Mouse (Mus musculus): ENCODE data around the gene Brpf3. TPM values are rescaled to one million over a fixed set of nuclear protein-coding genes. Genes with fewer than 3 reads are reported as not detected.
"Not testable (repeated sequence)": the region's sequence is repeated elsewhere in the genome, so short reads cannot be mapped to it uniquely, and the experiment has no call there.

Gene Brpf3
- total RNA-seq, 2 experiments from 2014 or later, result 51.7 to 91.8 TPM

DNA sequence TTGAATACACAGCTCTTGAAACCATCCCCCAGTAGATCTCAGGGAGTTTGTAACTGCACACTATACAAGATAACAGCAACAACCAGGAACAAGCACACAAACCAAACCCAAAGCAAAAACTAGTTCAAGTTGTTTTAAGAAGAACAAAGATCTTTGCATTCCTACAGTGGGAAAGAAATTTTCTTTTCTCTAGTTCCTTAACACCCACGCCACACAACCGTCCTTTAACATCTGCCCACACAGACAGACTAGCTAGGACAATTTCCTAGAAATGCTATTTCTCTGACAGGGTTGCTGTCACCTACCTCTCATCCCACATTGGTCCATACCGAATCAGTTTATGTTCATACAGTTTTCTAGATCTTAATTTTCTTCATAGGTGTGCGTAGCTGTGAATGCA, 3.9 kb upstream of the Brpf3 start:
- DNase-seq (ENCODE audit: low spot score in 2 of 2), result no peak

DNA sequence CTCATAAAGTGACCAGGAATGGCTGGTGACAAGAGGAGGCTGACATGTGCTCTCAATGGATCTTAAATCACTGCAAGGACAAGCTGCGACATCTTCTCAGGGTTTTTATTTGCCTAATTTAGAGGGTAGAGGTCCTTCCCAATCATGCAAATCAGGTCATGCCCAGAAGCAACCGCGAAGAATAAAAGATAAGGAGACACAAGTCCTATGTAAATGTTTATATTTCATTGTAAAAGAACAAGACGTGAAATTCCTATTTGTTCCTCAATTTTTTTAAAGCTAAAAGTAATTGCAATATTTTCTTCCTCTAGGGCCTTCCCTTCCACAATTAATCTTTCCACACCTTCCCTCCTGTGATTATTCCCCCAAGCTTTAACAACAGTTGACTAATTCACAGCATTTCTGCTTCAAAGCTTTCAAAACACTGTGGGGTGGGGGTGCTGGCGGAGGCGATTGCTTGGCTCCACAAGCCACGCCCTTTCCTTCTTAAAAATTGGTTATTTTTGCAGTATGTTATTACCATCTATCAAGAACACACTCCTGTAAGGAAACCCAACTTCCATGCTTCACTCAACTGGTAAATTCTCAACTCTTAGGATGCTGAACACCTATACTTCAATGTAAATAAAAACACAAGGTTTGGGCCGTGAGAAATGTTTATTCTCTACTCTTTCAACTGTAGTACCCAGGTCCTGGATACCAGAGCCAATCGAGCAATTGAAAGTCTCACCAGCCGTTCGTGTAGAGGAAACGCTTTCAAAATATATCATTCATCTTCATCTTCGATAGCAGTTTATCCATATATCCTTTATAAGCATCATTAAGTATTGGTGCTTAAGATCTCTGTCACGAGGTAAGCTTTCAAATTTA, 1.4 kb upstream of the Brpf3 start:
- DNase-seq (ENCODE audit: low spot score in 2 of 2), result no peak

DNA sequence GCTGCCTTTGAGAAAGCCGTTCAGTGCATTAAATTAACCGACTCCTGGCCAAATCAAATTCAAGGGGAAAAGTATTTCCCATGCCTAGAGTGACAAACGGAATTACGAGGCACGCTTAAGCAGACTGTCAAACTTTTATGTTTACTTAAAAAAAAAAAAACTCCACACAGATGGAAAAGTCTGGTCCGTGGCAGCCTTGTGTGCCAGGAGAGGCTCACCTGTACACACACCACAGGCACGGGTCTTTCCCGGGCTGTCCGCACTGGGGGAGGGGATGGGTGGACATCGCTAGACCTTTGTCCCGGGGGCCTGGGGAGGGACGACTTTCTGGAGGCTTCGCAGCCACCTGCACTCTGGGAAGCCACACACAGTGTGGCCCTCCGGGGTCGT, 614 bp upstream of the Brpf3 start:
- peak in 1 of 2 experiments; percentile 37 for DNase-seq (ENCODE audit: low spot score in 2 of 2)

DNA sequence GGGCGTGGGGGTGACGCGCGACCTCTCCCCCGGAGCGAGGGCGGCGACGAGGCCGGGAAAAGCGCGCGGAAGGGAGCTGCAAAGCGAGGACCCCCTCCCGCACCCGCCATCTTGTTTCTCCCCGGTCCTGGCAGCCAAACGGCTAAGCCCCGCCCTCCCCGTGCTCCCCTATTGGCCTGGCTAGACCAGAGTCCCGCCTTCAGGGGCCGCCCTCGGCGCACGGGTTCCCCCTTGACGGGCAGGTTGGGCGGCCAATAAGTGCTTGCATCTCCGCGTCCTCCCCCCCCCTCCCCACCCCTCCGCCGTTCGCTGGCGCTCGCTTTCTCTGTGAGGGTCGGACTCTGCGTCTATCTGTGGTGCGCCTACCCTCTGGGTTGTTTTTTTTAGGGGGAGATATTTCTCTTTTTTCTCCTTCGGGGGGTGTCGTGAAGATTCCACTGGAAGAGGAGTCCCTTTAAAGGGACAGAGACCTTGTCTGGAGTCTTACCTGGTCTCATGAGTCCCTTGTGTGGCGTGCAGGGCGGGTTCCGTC, 650 bp downstream of the Brpf3 start:
- peak; percentile 98 for DNase-seq (ENCODE audit: low spot score in 2 of 2)

DNA sequence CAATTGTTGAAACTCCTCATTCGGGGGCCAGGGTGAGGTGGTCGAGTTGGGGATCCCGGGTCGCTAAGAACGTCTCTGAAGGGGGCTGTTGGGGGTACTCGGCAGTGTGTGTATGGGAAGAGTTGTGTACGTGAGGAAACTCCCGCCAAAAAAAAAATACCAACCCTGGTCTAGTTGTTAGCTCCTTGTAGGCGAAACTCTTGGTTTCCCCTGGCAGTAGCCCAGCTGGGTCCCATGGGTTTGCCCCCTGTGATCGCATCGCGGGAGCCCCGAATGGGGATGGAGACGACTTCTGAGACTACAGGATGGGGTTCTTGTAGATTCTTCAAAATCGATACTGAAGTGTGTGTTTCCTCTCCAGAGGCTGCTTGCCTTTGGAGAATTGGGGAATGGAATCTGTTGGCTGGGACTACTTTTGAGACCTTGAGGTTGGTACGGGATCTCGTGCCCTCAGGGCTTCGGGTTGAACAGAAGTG, 1.2 kb downstream of the Brpf3 start:
- peak in 1 of 2 experiments; percentile 35 for DNase-seq (ENCODE audit: low spot score in 2 of 2)

DNA sequence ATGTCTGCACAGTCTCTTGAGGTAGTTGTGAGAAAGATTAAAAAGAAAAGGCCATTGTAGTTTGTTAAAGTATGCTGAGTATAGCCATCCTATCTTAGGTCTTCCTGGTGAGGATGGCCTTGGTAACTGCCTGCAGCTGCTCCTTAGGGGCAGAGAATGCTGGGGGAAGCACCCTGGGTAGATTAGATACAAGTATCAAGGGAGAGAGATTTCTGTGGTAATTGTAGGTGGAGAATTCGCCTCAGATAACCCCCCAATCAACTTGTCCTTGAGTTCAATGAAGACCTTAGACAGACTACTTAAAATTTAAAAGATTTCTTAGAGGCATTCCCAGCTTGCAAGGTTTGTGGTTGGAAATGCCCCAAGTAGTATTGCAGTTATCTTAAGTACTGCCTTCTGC, 2.4 kb downstream of the Brpf3 start:
- DNase-seq (ENCODE audit: low spot score in 2 of 2), result no peak

DNA sequence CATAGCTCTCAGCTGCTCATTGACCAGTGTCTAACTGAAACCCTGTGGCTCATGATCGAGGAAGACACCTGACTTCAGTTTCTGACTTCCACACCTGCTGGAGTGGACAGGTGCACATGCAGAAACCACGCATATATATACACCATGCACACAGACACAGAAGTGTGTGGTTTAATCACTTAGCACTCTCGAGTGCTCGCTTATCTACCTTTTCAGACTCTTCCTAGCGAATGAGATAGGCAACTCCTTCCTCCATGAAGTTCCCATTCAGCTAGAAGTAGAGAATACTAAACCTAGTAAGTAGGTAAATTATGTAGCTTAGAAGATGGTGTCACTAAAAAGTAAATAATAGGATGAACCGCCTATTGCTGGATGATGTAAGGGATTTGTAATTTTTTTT, 4.1 kb downstream of the Brpf3 start:
- no peak for DNase-seq (ENCODE audit: low spot score in 2 of 2)

DNA sequence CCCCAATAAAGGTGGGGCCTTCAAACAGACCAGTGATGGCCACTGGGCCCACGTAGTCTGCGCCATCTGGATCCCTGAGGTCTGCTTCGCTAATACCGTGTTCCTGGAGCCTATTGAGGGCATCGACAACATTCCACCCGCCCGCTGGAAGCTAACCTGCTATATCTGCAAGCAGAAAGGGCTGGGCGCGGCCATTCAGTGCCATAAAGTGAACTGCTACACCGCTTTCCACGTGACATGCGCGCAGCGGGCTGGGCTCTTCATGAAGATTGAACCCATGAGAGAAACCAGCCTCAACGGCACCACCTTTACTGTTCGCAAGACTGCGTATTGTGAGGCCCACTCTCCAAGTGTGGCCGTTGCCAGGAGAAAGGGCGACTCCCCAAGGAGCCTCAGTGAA, 5.9 kb downstream of the Brpf3 start:
- no peak for DNase-seq (ENCODE audit: low spot score in 2 of 2)

DNA sequence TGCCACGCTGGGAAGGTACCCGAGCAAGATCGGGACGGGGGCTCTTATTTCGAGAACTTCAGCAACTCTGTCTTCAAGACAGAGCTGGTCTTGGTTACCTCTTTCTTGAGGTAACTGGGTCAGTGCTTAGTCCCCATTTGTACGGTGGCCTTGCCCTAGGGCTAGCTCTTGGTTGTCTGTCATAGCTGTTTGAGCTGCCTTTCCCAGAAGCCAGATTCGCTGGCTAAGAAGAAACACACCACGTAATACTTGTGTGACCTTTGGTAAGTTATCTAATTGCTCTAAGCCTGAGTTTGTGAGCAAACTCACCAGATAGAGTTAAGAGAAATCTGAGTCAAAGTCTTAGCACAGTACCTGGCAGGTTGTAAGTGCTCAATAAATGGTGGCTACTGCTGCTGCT, 7.8 kb downstream of the Brpf3 start:
- DNase-seq (ENCODE audit: low spot score in 2 of 2), result no peak

DNA sequence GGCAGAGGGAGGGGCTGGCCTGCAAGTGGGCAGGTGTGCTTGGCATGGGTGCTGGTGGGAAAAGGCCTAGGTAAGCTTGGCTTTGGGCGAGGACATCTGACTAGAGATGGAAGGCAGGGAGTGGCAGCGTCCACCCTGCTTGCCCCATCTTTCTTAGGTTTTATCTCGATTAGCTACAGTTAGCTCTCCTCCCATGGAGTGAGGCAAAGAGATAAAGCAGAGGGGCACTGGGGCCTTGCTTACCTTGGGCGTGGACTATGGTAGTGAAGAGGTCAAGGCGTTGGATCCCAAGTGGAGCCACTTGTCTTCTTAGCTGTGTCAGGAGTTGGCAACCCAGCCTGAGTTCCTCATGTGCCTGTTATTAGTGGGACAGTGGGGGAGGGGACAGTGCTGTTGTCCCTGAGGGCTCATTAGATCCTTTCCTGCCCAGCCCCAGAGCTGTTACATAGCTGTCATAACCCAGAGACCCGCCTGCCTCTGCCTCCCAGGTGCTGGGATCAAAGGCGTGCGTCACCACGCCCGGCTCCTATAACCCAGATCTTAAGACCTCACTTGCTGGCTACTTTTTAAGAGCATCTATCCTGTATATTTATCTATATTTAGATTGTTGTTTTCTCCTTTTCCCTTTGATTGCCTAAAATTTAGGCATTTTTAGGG, 8.4 kb downstream of the Brpf3 start:
- DNase-seq (ENCODE audit: low spot score in 2 of 2), result no peak

DNA sequence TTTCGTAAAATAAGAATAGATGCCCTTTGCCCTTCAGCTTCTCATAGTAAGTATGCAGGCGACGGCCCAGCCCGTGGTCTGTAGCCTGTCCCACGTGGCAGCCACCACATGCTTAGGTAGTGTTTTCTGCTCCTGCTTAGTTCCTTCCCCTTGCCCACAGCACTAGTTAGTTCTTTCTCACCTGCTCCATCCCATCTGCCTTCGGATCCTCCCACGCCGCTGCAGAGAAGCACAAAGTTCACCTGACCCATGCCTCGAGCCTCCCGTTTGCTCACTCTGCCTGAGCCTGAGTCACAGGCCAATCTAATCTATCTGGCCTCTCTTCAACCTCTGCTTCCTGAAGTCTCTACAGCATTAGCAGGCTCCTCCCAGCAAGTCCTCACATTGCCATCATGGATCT, 11.5 kb downstream of the Brpf3 start:
- DNase-seq (ENCODE audit: low spot score in 2 of 2), result no peak

DNA sequence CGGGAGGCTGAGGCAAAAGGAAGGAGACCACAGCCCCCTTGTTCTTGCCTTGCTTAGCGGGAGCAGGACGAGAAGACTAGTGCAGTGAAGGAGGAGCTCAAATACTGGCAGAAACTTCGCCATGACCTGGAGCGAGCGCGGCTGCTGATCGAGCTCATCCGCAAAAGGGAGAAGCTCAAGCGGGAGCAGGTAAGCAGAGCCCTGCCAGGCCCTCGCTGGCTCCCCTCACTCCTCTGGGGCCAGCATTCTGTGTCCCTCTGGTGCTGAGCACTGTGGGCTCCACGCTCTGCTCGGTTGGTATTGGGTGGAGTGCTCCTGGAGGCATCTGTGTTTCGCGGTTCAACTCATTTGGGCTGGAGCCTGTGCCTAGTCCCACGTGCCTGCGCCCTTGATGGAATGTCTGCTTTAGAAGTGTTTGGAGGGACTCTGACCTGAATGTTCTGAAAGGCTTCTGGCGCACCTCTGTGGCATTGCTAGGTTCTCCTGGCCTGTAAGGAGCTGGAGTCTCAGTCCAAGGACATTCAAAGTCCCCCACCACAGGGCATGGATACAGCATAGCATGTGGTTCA, 13.7 kb downstream of the Brpf3 start:
- no peak for DNase-seq (ENCODE audit: low spot score in 2 of 2)

DNA sequence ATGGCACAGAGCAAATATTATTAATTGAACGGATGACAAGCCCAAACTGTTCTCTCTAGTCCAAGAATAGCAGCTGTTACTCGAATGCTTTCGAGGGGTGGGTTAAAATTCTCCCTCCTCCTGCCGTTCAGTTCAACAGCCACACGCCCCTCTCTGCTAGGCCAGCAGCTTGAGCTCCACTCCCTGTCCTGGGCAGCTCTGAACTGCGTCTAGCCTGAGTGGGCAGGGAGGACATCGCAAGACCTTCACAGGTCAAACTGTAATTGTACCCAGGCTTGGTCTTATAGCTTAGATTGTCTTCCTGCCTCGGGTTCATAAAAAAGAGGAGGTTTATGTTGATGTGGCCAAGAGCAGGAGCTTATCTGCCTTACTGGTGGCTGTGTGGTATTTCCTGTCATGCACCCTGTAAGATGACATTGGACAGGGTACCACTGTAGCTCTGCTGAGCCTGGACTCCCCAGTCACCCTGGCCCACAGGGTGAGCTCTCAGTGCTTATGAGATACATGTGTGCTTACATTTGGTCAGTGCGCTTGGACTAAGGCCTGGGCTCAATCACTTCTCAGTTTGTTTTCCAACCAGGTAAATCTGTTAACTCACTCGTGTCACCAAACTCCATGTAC, 14.6 kb downstream of the Brpf3 start:
- DNase-seq (ENCODE audit: low spot score in 2 of 2), result no peak

DNA sequence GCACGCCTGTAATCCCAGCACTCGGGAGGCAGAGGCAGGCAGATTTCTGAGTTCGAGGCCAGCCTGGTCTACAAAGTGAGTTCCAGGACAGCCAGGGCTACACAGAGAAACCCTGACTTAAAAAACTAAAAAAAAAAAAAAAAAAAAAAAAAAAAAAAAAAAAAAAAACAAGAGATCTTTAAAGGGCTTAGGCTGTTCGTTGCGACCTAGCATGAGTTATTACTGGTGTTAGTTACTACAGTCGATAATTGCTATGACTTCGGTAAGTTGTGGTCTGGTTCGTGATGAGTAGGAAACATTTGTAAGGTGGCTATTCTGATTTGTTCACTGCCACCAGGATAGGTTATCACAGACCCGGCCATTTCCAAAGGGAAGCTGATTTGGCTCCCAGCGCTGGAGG, 15.4 kb downstream of the Brpf3 start:
- DNase-seq (ENCODE audit: low spot score in 2 of 2), result not testable (repeated sequence)

DNA sequence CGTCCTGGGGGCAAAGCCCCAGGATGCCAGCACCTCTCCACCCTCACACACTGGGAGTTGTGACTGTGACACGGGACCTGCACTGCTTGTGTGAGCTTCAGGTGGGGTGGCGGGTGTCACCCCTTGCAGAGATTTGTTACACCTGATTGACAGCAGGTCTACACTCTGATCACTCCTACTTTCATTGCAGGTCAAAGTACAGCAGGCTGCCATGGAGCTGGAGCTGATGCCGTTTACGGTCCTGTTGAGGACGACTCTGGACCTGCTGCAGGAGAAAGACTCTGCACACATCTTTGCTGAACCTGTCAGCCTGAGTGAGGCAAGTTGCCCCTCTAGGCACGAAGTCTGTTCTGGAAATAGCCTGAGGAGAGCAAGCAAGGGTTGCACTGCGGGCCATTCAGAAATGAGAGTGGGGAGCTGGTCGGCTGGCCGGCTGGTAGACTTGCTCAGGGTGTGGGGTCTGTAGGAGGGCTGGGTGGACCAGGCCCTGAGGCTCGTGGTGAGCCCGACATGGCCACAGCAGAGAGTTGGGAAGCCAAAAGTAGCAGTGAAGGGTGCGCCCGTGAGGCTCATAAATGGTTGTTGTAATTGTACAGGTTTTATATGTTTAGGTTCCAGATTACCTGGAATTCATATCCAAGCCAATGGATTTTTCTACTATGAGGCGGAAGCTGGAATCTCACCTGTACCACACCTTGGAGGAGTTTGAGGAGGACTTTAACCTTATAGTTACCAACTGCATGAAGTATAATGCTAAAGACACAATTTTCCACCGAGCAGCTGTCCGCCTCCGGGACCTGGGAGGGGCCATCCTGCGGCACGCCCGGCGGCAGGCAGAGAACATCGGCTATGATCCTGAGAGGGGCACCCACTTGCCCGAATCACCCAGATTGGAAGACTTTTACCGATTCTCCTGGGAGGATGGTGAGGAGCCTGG, 16.3 kb downstream of the Brpf3 start:
- DNase-seq (ENCODE audit: low spot score in 2 of 2), result no peak

DNA sequence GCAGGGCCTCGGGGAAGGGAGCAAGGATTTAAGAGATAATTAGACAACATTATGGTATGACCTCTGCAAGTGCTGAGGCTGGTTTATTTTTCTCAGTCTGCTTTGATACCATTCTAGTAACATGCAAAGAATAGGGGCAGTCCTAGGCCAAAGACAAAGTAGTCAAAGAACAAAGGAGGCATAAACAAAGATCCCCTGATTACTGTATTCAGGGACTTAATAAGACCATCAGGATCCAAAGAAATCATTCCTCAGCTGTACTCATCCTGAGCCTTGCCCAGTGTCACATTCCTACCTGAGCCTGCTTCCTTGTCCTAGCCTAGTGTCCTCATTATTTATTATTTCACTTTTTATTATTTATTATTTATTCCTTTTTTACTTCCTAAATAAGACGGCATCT, 19.3 kb downstream of the Brpf3 start:
- DNase-seq (ENCODE audit: low spot score in 2 of 2), result no peak

DNA sequence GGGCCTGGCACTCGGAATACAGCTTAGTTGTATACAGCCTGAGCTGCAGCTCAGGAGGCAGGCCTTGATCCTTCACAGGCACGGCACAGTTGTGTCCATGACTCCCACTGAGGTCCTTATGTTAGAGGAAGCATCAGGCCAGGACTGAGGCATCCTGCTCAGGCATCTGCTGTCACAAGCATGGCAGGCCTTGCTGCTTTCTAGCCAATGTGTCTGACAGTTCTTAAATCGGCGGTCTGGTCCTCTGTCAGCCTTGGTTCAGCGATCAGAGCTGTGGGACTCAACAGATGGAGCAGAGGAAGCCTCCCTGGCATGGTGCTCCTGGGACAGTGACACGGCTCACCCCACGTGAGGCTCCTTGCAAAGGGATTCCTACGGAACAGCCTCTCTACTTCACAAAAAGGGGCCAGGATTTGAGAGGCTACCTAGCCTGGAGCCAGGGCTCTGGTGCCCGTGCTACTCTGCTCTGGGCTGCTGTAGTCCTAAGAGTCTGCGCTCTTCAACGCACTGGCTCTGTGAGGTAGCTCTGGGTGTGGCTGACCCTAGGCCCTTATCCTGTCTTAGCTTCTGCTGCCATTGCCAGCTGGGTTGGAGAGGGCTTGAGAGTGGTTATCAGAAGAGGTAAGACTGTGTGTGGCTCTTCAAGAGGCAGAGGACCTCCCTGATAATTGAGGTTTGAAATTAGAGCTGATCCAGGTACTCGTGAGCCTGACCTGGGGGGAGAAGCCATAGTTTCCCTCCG, 22.3 kb downstream of the Brpf3 start:
- DNase-seq (ENCODE audit: low spot score in 2 of 2), result no peak

DNA sequence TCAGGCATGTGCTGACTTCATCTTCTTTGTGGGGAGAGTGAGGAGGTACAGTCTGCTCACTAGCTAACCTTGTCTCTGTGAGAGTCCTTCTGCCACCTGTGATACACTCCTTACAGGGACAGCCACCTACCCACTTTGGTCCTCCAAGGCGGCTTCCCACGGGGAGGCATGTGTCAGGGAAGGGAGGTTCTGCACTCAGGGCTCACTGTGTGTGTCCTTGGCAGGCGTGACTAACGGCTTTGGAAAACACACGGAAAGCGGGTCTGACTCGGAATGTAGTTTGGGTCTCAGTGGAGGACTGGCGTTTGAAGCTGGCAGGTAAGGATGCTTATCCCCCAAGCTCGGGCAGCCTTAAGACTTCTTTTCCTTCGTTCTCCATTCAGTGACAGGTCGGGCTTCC, 22.9 kb downstream of the Brpf3 start:
- DNase-seq (ENCODE audit: low spot score in 2 of 2), result peak in 1 of 2 experiments; percentile 26

DNA sequence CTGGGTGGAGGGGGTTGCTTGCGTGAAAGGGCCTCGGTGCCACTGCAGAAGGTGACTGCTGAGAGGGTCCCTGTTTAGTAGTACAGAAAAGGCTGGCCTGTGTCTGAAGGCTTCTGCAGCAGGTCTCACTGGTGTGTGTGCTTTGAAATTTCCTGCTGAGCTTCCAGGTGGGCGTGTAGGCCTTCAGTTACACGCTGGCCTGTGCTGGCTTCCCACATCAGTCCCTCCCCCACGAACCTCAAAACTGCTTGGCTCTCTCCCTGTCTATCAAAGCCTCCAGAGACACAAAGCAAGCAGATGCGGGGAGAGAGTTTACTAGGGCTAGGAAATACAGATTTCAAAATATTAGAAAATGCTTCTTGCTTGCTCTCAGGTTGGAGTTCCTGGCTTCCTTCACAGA, 24.0 kb downstream of the Brpf3 start:
- no peak for DNase-seq (ENCODE audit: low spot score in 2 of 2)

Measured in adrenal gland, adult 18-20 months (tissue).